Mouse (Mus musculus) thymus, adult 2 months (tissue): ENCODE results near the gene Rnf130. TPM values are rescaled to one million over a fixed set of nuclear protein-coding genes. Genes with fewer than 3 reads are reported as not detected.

ENCODE experiments used
- DNase-seq: peaks from one replicate; pipeline ENCODE4 v3.0.0; 2021
- H3K27ac ChIP-seq: fragments of 200-500 bp; 2 replicates; pipeline ENCODE4 v1.5.1; 2012; ENCODE audit warnings: low read length, control low read depth; ENCODE audit not compliant: control insufficient read depth, insufficient read depth
- H3K27me3 ChIP-seq: fragments of 200-500 bp; 2 replicates; pipeline ENCODE4 v1.6.1; 2012; ENCODE audit warnings: mild to moderate bottlenecking, low read length, moderate library complexity, mixed read lengths; ENCODE audit not compliant: control insufficient read depth, insufficient read depth
- H3K36me3 ChIP-seq: fragments of 200-500 bp; 2 replicates; pipeline ENCODE4 v1.6.1; 2012; ENCODE audit warnings: mild to moderate bottlenecking, low read length, moderate library complexity; ENCODE audit not compliant: control insufficient read depth, insufficient read depth
- H3K4me1 ChIP-seq: fragments of 200-500 bp; replicated peaks from 2 replicates; pipeline ENCODE4 v1.6.1; 2012; ENCODE audit warnings: low read length; ENCODE audit not compliant: control insufficient read depth, insufficient read depth
- H3K4me3 ChIP-seq: fragments of 200-500 bp; 2 replicates; pipeline ENCODE4 v1.5.1; 2012; ENCODE audit warnings: mild to moderate bottlenecking, low read length, control low read depth, moderate library complexity; ENCODE audit not compliant: control insufficient read depth, insufficient read depth
- CTCF ChIP-seq: fragments of 200-500 bp; IDR thresholded peaks from 2 replicates; pipeline ENCODE4 v1.5.1; 2012; ENCODE audit warnings: mild to moderate bottlenecking, control low read depth, low read length, moderate library complexity, borderline replicate concordance; ENCODE audit not compliant: control insufficient read depth, poor library complexity, insufficient read depth; ENCODE audit errors: extremely low read depth
- POLR2A ChIP-seq: fragments of 200-500 bp; IDR thresholded peaks from 2 replicates; pipeline ENCODE4 v1.6.1; 2012; ENCODE audit warnings: mild to moderate bottlenecking, low read length, control low read depth, moderate library complexity; ENCODE audit not compliant: control insufficient read depth, poor library complexity, insufficient read depth; ENCODE audit errors: extremely low read depth
- WGBS: fragments of 180-500 bp; shearing (Covaris S2); methylation state at CpG from one replicate; pipeline ENCODE4 v1.1.7; 2018; 5-methylcytosine and 5-hydroxymethylcytosine counted together
- polyA plus RNA-seq: library from polyadenylated mRNA; depleted of rRNA; stranded (reverse); fragments of >200 nt; gene quantifications from 2 replicates; pipeline ENCODE4 v1.2.3, GENCODE M21; 2012

Gene Rnf130
- polyA plus RNA-seq, 1 experiment, result 30.3 TPM

DNA sequence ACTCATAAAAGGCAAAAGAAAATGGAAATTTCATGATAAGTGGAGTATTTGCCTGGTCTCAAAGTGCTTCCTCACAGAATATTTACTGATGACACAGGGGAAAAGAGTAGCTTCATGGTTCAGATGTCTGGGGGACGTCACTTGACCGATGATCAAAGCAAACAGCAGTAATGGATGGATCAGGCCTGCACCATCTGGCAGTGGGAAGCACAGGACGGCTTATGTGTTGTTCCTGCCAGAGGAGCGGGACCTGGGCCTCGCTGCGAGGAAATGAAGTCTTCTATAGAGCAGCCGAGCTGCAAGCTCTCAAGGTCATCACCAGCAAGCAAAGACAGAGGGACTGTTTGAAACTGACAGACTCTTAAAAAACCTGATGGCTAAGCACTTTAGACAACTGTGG, 37.0 kb downstream of the Rnf130 start:
- no peak overlapping the region for H3K27ac ChIP-seq
- H3K4me3 ChIP-seq, result no peak overlapping the region
- 99% methylated on average over 7 of the region's 7 CpGs for WGBS
- H3K27me3 ChIP-seq, result no peaks in the 10 kb centered on the region
- no peak for DNase-seq
- TF ChIP-seq POLR2A (no peak), CTCF (no peak)
- no peaks in the 10 kb centered on the region for H3K4me1 ChIP-seq
- no peaks in the 10 kb centered on the region for H3K36me3 ChIP-seq

DNA sequence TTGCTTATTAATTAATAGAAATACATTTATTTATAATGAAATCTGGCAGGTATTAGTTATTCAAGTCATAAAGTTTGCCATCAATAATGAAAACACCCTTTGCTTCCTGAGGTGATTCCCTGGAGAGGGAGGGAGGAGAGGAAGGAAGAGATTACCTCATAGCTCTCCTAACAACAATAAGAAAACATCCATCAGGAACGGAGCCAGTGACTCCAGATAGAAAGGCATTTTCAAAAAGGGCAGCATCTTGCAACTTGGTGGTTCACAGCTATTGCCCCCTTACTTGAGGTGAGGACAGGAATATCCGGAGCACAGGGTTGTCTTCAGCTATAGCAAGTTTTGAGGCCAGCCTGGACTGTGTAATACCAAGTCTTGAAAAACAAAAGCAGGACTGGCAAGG, 40.9 kb downstream of the Rnf130 start:
- Histone ChIP-seq H3K4me3 (no peak overlapping the region), H3K27ac (no peak overlapping the region), H3K4me1 (no peaks in the 10 kb centered on the region), H3K27me3 (no peaks in the 10 kb centered on the region), H3K36me3 (no peaks in the 10 kb centered on the region)
- TF ChIP-seq POLR2A, result no peak
- 95% methylated on average over 2 of the region's 2 CpGs for WGBS
- DNase-seq, result no peak

DNA sequence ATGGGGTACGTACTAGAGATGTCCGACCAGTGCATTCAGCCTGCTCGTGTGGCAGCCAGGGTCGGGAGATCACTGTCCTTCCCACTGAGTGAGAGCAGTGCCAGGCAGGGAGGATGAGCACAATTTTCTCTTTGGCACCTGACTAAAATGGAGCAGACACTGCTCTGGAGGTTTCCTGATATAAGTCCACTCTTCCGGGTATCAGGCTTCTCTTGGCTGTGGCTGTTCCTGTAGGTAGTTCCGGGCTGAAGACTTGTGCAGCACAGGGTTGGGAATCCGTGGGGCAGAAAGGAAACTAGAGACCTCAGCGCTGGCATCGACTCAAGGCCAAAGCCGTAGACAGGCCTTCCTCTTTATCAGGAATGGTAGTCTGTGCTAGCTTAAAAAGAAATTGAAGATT, 48.7 kb downstream of the Rnf130 start:
- H3K4me1 ChIP-seq, result no peaks in the 10 kb centered on the region; the same call in 1 of the 2 replicates
- WGBS, result 93% methylated on average over 10 of the region's 10 CpGs
- H3K27me3 ChIP-seq, result no peaks in the 10 kb centered on the region
- no peak for DNase-seq
- H3K4me3 ChIP-seq, result no peak overlapping the region
- no peak for TF ChIP-seq POLR2A
- TF ChIP-seq CTCF, result no peak
- H3K36me3 ChIP-seq, result no peaks in the 10 kb centered on the region
- H3K27ac ChIP-seq, result no peak overlapping the region

DNA sequence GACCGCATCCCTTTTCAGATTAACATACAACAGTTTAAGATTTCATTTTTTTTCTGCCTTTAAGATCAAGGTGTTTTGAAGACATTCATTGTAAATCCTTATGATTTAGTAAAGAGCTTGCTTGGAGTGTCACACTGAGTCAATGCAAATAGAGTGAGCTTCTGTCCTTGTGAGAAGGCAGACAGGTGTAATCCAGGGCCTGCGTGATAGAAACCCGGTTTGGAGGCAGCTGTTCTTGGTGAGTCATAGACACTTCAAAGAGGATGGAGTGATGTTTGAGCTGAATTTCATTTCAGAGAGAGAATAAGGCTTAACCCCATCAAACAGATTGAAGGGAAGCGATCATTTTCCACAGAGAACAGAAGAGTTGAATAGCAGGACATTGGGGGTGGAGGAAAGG, 51.6 kb downstream of the Rnf130 start:
- TF ChIP-seq CTCF, result no peak
- no peak for TF ChIP-seq POLR2A
- H3K27me3 ChIP-seq, result no peaks in the 10 kb centered on the region
- no peaks in the 10 kb centered on the region for H3K36me3 ChIP-seq
- WGBS, result 54% methylated on average over 4 of the region's 4 CpGs
- no peak for DNase-seq
- H3K4me1 ChIP-seq, result no peaks in the 10 kb centered on the region; the same call in 1 of the 2 replicates
- H3K27ac ChIP-seq, result no peak overlapping the region
- H3K4me3 ChIP-seq, result no peak overlapping the region

DNA sequence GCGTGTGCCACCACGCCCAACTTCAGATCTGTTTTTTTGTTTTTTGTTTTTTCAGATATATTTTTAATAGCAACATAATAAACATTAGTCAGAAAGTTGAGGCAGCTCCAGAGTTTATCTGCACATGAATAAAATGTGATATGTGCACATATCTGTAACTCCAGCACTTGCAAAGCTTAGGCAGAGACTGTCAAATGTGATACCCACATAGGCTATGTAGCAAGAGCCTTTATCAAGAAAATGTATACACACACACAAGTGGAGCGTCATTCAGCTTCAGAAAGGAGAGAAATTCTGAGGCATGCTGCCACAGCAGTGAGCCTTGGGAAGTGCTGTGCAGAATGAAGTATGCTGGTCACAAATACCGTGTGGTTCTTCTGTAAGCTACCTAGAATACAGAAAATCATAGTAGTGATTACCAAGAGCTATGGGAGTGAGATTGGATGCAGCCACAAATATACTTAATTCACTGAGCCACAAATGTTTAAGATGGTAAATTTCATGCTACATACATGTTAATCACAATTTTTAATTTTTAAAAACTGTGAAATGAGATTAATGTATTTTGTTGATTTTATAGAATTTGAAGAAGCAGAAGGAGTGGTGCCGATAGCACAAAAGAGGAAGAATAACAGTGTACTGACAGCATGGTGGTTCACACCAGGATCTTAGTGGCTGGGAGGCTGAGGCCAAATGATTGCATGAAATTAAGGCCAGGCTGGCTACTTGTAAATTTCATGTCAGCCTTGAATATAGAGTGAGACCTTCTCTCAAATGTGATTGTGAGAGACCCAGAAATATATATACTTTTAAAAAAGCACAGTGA, 56.4 kb downstream of the Rnf130 start:
- Histone ChIP-seq H3K36me3 (peaks cover 5% of the 10 kb centered on the region; the same call in 1 of the 2 replicates), H3K4me3 (no peak overlapping the region), H3K27me3 (no peaks in the 10 kb centered on the region), H3K27ac (no peak overlapping the region), H3K4me1 (no peaks in the 10 kb centered on the region; the same call in 1 of the 2 replicates)
- no peak for DNase-seq
- TF ChIP-seq CTCF (no peak), POLR2A (no peak)
- 95% methylated on average over 5 of the region's 5 CpGs for WGBS

DNA sequence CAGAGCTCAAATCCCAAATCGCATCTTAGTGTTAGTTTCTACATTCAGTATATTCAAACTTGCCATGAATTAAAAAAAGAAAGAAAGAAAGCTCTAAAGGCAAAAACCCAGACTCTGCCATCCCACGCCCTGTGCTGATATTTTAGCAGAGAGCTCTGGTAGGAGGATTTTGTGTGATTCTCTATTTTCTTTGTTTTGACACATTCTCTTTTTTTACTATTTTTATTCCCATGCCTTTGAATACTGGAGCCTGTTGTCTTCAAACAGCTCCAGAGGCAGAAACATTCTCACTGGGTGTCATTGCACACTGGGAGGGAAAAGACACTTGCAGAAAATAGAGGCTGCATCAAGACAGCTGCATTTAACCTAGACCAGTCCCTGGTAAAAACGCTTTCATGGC, 61.1 kb downstream of the Rnf130 start:
- WGBS, result 96% methylated on average over 3 of the region's 3 CpGs
- H3K4me1 ChIP-seq, result no peaks in the 10 kb centered on the region
- DNase-seq, result no peak
- H3K4me3 ChIP-seq, result no peak overlapping the region
- no peak overlapping the region for H3K27ac ChIP-seq
- H3K27me3 ChIP-seq, result no peaks in the 10 kb centered on the region
- TF ChIP-seq POLR2A (no peak), CTCF (no peak)
- peaks cover 8% of the 10 kb centered on the region; the same call in 1 of the 2 replicates for H3K36me3 ChIP-seq
